Mouse (Mus musculus): ENCODE measurements around the gene Iscu.

DNA sequence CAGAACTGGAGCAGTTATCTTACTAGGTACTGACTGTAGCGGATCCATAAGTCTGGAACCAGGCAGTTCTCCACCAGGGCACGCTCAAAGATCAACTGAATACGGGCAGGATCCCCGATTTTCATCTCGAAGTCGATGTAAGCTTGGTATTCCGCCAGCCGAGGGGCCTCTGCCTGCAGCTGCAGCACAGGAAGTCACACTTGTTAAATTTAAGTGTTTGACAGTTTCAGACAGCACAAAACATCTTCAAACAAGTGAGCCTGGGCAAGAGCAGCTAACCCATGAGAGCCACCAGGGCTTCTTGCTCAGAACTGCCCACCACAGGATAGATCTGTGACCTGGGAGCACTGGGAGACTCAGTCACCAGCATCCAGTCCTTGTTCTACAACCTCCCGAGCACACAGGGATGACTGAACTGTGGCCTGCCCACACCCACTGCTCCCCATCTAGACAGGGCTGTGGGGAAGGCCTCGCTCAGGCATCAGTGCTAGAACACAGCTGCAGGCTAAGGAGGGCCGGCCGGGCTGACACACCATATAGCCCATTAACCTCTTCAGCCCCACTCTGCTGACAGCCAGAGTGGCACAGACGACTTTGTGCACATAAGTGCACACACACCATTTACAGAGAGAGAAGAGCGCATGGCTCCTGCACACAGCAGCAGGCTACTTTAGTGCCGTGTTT is 17.1 kb upstream of the Iscu start:
- TF ChIP-seq POLR2A (IDR thresholded peaks at IDR 0.05; ENCODE audit: borderline replicate concordance, control insufficient read depth, low read depth, low read length) (no peak), CTCF (IDR thresholded peaks at IDR 0.05; ENCODE audit: control insufficient read depth, insufficient read depth, low read length) (no peak)

Measured in bone marrow, adult 2 months (tissue).